Mouse (Mus musculus) left cerebral cortex, adult 2 months (tissue): ENCODE measurements around the gene Pak1ip1. TPM values are rescaled to one million over a fixed set of nuclear protein-coding genes. Genes with fewer than 3 reads are reported as not detected.

Experiments
- DNase-seq, 2 experiments: peaks; one replicate each; pipeline ENCODE4 v3.0.0; 2021 to 2022; ENCODE audit warnings: low spot score in 2 of 2, mixed read lengths in 1 of 2; ENCODE audit errors: extremely low spot score in 1 of 2
- H3K27ac ChIP-seq: fragments of 200-600 bp; 2 replicates; pipeline ENCODE4 v1.8.1; 2022
- H3K4me3 ChIP-seq: fragments of 200-600 bp; 2 replicates; pipeline ENCODE4 v1.8.1; 2022
- CTCF ChIP-seq: fragments of 200-600 bp; IDR thresholded peaks from 2 replicates; pipeline ENCODE4 v1.8.1; 2022; ENCODE audit warnings: antibody characterized with exemption, mild to moderate bottlenecking, moderate library complexity
- intact Hi-C: fragments of 180-260 bp; cut with DNase I; formaldehyde crosslinking; loops from one replicate; pipeline ENCODE4 v1.15.1; 2025
- total RNA-seq, 2 experiments: library from RNA; stranded (reverse); gene quantifications; 2 replicates each; pipeline ENCODE4 v1.2.3; 2021

Pak1ip1 gene
- total RNA-seq, 2 experiments from 2014 or later: 39.4 to 43.7 TPM

- intact Hi-C loops: loop anchor here (5.0 kb wide), 1 partner anchor 205 kb away; no protein-coding TSS in a partner anchor
- DNase-seq: no peak
- Histone ChIP-seq H3K4me3 (no peak overlapping the region), H3K27ac (no peak overlapping the region)
- peak; percentile 42 for TF ChIP-seq CTCF
Measured at GRCm38 (mm10) chr13:41047280-41047679, 46.5 kb downstream of the Pak1ip1 start.

GRCm38 (mm10) chr13:41051965-41052364 lies 51.1 kb downstream of the Pak1ip1 start:
- no peak for DNase-seq
- intact Hi-C loops: no loop called here
- Histone ChIP-seq H3K27ac (no peak overlapping the region), H3K4me3 (no peak overlapping the region)
- no peak for TF ChIP-seq CTCF

Other genes starting within 250 kb of the Pak1ip1 start
- gene Gcnt2, start 141.3 kb upstream of the Pak1ip1 start, total RNA-seq: 10 to 100 TPM; 21.1 to 21.7 TPM
- 10 to 100 TPM; 54.7 to 54.9 TPM for gene Tmem14c, start 15.3 kb downstream of the Pak1ip1 start, total RNA-seq
- gene Mak, start 78.7 kb downstream of the Pak1ip1 start, total RNA-seq: 1 to 10 TPM; 3.1 to 3.9 TPM
- gene Gcm2, start 110.0 kb downstream of the Pak1ip1 start, total RNA-seq: not detected
- gene Sycp2l, start 113.3 kb downstream of the Pak1ip1 start, total RNA-seq: not detected
- 10 to 100 TPM; 16.0 to 16.7 TPM for gene Elovl2, start 219.4 kb downstream of the Pak1ip1 start, total RNA-seq
- 100 to 1,000 TPM; 165 to 181 TPM for gene Smim13, start 248.8 kb downstream of the Pak1ip1 start, total RNA-seq